11 mouse cellular contexts compared by ENCODE assay signal in the genomic region with DNA sequence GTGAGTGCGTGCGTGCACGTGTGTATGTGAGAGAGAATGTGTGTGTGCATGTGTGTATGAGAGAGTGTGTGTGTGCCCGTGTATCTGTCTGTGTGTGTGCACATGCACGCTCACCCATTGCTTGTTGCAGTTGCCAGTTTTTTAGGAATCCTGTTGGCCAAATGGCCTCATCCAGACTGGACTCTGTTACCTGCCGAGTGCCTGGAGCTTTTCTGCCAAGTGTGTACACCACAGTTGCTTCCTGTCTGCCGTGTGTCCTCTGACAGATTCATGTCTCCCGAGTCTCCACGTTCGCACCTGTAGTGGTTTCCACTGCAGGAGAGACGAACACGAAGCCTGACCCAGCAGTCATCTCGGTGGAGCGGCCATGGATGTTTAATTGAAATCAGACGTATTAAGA.
A peak's percentile ranks its signal among the peaks of the same experiment; 100 is the strongest.
DNase-seq lines count a peak whose midpoint lies in the region; ATAC-seq and TF ChIP-seq lines count a peak whose summit lies in the region.
"Had no signal": no experiment of that assay in that cellular context is flagged by ENCODE, and none has a peak within 500 bp of the region (broad histone marks: within the 10 kb centered on the region; RNA-seq: fewer than 3 reads in every experiment).

No protein-coding gene starts in this region.

- H3K9ac ChIP-seq in liver, adult 2 months (ENCODE audit: low read depth, low read length) = no peak overlapping the region
- H3K9ac ChIP-seq in liver, postnatal 0 days (replicated peaks) = no peak overlapping the region
- H3K9ac ChIP-seq in forebrain, embryonic 16.5 days (replicated peaks; ENCODE audit: low read depth, low read length) = no peak overlapping the region
- no peak overlapping the region for H3K9ac ChIP-seq in hindbrain, embryonic 16.5 days (ENCODE audit: low read depth, low read length)
- no peak overlapping the region for H3K9ac ChIP-seq in neural tube, embryonic 15.5 days (replicated peaks)
- H3K9ac ChIP-seq: intestine, embryonic 15.5 days; stomach, embryonic 15.5 days had no signal

- H3K4me3 ChIP-seq in liver, adult 2 months (ENCODE audit: insufficient read depth, low read depth, low read length) = no peak overlapping the region
- H3K4me3 ChIP-seq in liver, postnatal 0 days (ENCODE audit: low read depth, low read length) = no peak overlapping the region
- no peak overlapping the region for H3K4me3 ChIP-seq in forebrain, embryonic 16.5 days (replicated peaks; ENCODE audit: low read length)
- no peak overlapping the region for H3K4me3 ChIP-seq in hindbrain, embryonic 16.5 days (ENCODE audit: low read length)
- no peak overlapping the region for H3K4me3 ChIP-seq in neural tube, embryonic 15.5 days (replicated peaks)
- H3K4me3 ChIP-seq: intestine, embryonic 15.5 days; stomach, embryonic 15.5 days had no signal

- TF ChIP-seq CTCF in liver, adult 2 months (IDR thresholded peaks at IDR 0.05; ENCODE audit: low read depth, low read length) = no peak
- no peak for TF ChIP-seq CTCF in liver, postnatal 0 days (IDR thresholded peaks at IDR 0.05; ENCODE audit: low read depth)

- H3K9me3 ChIP-seq in liver, postnatal 0 days (ENCODE audit: low read length) = no peaks in the 10 kb centered on the region
- H3K9me3 ChIP-seq in forebrain, embryonic 16.5 days (ENCODE audit: control insufficient read depth, low read length) = no peaks in the 10 kb centered on the region
- no peaks in the 10 kb centered on the region for H3K9me3 ChIP-seq in hindbrain, embryonic 16.5 days (ENCODE audit: control insufficient read depth, low read length)
- H3K9me3 ChIP-seq in neural tube, embryonic 15.5 days (replicated peaks) = no peaks in the 10 kb centered on the region
- H3K9me3 ChIP-seq: intestine, embryonic 15.5 days; stomach, embryonic 15.5 days had no signal

- H3K27ac ChIP-seq in liver, adult 2 months (replicated peaks; ENCODE audit: insufficient read depth, low read depth, low read length) = peak overlapping the region; percentile 45
- no peak overlapping the region for H3K27ac ChIP-seq in liver, postnatal 0 days (ENCODE audit: low read depth)
- H3K27ac ChIP-seq in forebrain, embryonic 16.5 days (ENCODE audit: low read length) = peak overlapping the region; percentile 60
- H3K27ac ChIP-seq in hindbrain, embryonic 16.5 days (ENCODE audit: low read depth, low read length) = peak overlapping the region; percentile 5
- peak overlapping the region; percentile 81 for H3K27ac ChIP-seq in neural tube, embryonic 15.5 days (replicated peaks)
- H3K27ac ChIP-seq: stomach, embryonic 15.5 days had no signal

- peak; percentile 92 for DNase-seq in liver, adult 2 months (ENCODE audit: extremely low read depth, low read depth, low spot score)
- no peak for DNase-seq in liver, postnatal 0 days
- no peak for DNase-seq in heart, adult 8-10 months (ENCODE audit: low spot score)
- no peak for DNase-seq in layer of hippocampus, adult 8-10 months (ENCODE audit: low spot score in 2 of 2)
- DNase-seq: heart, adult 11 months had no signal

- H3K27me3 ChIP-seq in liver, adult 2 months (ENCODE audit: control insufficient read depth, insufficient read depth, low read length) = no peaks in the 10 kb centered on the region
- H3K27me3 ChIP-seq in liver, postnatal 0 days (ENCODE audit: insufficient read depth, low read length) = no peaks in the 10 kb centered on the region
- H3K27me3 ChIP-seq in forebrain, embryonic 16.5 days (replicated peaks; ENCODE audit: control insufficient read depth, insufficient read depth, low read length) = no peaks in the 10 kb centered on the region
- H3K27me3 ChIP-seq in hindbrain, embryonic 16.5 days (replicated peaks; ENCODE audit: control insufficient read depth, insufficient read depth, low read length) = no peaks in the 10 kb centered on the region
- no peaks in the 10 kb centered on the region for H3K27me3 ChIP-seq in neural tube, embryonic 15.5 days (replicated peaks)
- H3K27me3 ChIP-seq: intestine, embryonic 15.5 days; stomach, embryonic 15.5 days had no signal

- no peak for TF ChIP-seq EP300 in liver, postnatal 0 days (IDR thresholded peaks at IDR 0.05; ENCODE audit: low read depth)

- no peak for TF ChIP-seq POLR2A in liver, adult 2 months (IDR thresholded peaks at IDR 0.05; ENCODE audit: extremely low read depth, insufficient read depth, low read length)

- H3K36me3 ChIP-seq in liver, adult 2 months (ENCODE audit: control insufficient read depth, insufficient read depth, low read length) = no peaks in the 10 kb centered on the region
- H3K36me3 ChIP-seq in liver, postnatal 0 days (replicated peaks; ENCODE audit: insufficient read depth, low read length) = peaks cover 14% of the 10 kb centered on the region
- H3K36me3 ChIP-seq in forebrain, embryonic 16.5 days (ENCODE audit: control insufficient read depth, insufficient read depth) = no peaks in the 10 kb centered on the region
- H3K36me3 ChIP-seq in hindbrain, embryonic 16.5 days (ENCODE audit: control insufficient read depth, insufficient read depth, low read length) = no peaks in the 10 kb centered on the region
- H3K36me3 ChIP-seq in neural tube, embryonic 15.5 days = no peaks in the 10 kb centered on the region
- H3K36me3 ChIP-seq: stomach, embryonic 15.5 days had no signal

- H3K4me1 ChIP-seq in liver, adult 2 months (ENCODE audit: control insufficient read depth, insufficient read depth, low read length) = peaks cover 29% of the 10 kb centered on the region
- H3K4me1 ChIP-seq in liver, postnatal 0 days (ENCODE audit: insufficient read depth) = peaks cover 55% of the 10 kb centered on the region
- H3K4me1 ChIP-seq in forebrain, embryonic 16.5 days (replicated peaks; ENCODE audit: control insufficient read depth, insufficient read depth, low read length) = peaks cover 30% of the 10 kb centered on the region
- H3K4me1 ChIP-seq in hindbrain, embryonic 16.5 days (ENCODE audit: control insufficient read depth, insufficient read depth, low read depth, low read length) = peaks cover 26% of the 10 kb centered on the region
- peaks cover 67% of the 10 kb centered on the region for H3K4me1 ChIP-seq in neural tube, embryonic 15.5 days

- H3K79me2 ChIP-seq in liver, adult 2 months (ENCODE audit: control insufficient read depth, insufficient read depth, low read length) = peaks cover 52% of the 10 kb centered on the region; the same call in 1 of the 2 replicates

- 34% methylated on average over 15 of the region's 15 CpGs for WGBS in liver, adult 2 months
- WGBS in liver, postnatal 0 days (ENCODE audit: insufficient replicate concordance) = 87% methylated on average over 15 of the region's 15 CpGs
- WGBS in forebrain, embryonic 16.5 days = 77% methylated on average over 15 of the region's 15 CpGs
- WGBS in hindbrain, embryonic 16.5 days = 71% methylated on average over 15 of the region's 15 CpGs
- 67% methylated on average over 15 of the region's 15 CpGs for WGBS in neural tube, embryonic 15.5 days

- no peak for ATAC-seq in liver, postnatal 0 days
- no peak for ATAC-seq in forebrain, embryonic 16.5 days
- ATAC-seq in hindbrain, embryonic 16.5 days = no peak
- ATAC-seq in neural tube, embryonic 15.5 days (ENCODE audit: low FRiP score) = no peak

- no peak overlapping the region for H3K4me2 ChIP-seq in liver, postnatal 0 days (ENCODE audit: low read depth, low read length)
- no peak overlapping the region for H3K4me2 ChIP-seq in forebrain, embryonic 16.5 days (ENCODE audit: low read length)
- no peak overlapping the region for H3K4me2 ChIP-seq in hindbrain, embryonic 16.5 days (ENCODE audit: low read length)
- no peak overlapping the region for H3K4me2 ChIP-seq in neural tube, embryonic 15.5 days
- H3K4me2 ChIP-seq: liver, embryonic 11.5 days; stomach, embryonic 15.5 days had no signal
